Mouse (Mus musculus) hindbrain, embryonic 15.5 days (tissue): Measurements from ENCODE around the gene Xpc. TPM values are rescaled to one million over a fixed set of nuclear protein-coding genes. Genes with fewer than 3 reads are reported as not detected.

ENCODE experiments used
- ATAC-seq: fragments of 200-750 bp; cut with Nextera tagmentation; 2 replicates; pipeline ENCODE4 v1.8.0; 2017; ENCODE audit warnings: low read depth, moderate number of reproducible peaks, moderate TSS enrichment; ENCODE audit not compliant: low FRiP score
- H3K27ac ChIP-seq: fragments of 300-500 bp; sonication (generic); replicated peaks from 2 replicates; pipeline ENCODE4 v1.5.1; 2015; ENCODE audit warnings: mild to moderate bottlenecking, inconsistent platforms
- H3K27me3 ChIP-seq: fragments of 300-500 bp; sonication (generic); 2 replicates; pipeline ENCODE4 v1.6.1; 2015; ENCODE audit warnings: control low read depth, inconsistent platforms
- H3K36me3 ChIP-seq: fragments of 300-500 bp; sonication (generic); 2 replicates; pipeline ENCODE4 v1.6.1; 2015; ENCODE audit warnings: control low read depth, inconsistent platforms
- H3K4me1 ChIP-seq: fragments of 300-500 bp; sonication (generic); replicated peaks from 2 replicates; pipeline ENCODE4 v1.6.1; 2015; ENCODE audit warnings: control low read depth, inconsistent platforms
- H3K4me2 ChIP-seq: fragments of 300-500 bp; sonication (generic); 2 replicates; pipeline ENCODE4 v1.6.1; 2015; ENCODE audit warnings: moderate library complexity, mild to moderate bottlenecking, inconsistent platforms
- H3K4me3 ChIP-seq: fragments of 300-500 bp; sonication (generic); 2 replicates; pipeline ENCODE4 v1.5.1; 2015; ENCODE audit warnings: mild to moderate bottlenecking, inconsistent platforms
- H3K9ac ChIP-seq: fragments of 300-500 bp; sonication (generic); 2 replicates; pipeline ENCODE4 v1.6.1; 2015; ENCODE audit warnings: inconsistent platforms
- H3K9me3 ChIP-seq: fragments of 300-500 bp; sonication (generic); 2 replicates; pipeline ENCODE4 v1.6.1; 2016; ENCODE audit warnings: control low read depth, inconsistent platforms
- WGBS: fragments of 180-500 bp; shearing (Covaris S2); methylation state at CpG from one replicate; pipeline ENCODE4 v1.1.7; 2015; 5-methylcytosine and 5-hydroxymethylcytosine counted together
- polyA plus RNA-seq: library from polyadenylated mRNA; unstranded; fragments of >200 nt; fragmentation: Nextera tagmentation; extraction: Ambion mirVana; gene quantifications from 2 replicates; pipeline ENCODE4 v1.2.1, GENCODE M21; 2015

Gene Xpc
- polyA plus RNA-seq, 1 experiment from 2014 or later, result 18.6 TPM

- Histone ChIP-seq H3K4me3 (no peak overlapping the region), H3K27ac (no peak overlapping the region), H3K4me2 (no peak overlapping the region), H3K36me3 (peaks cover 47% of the 10 kb centered on the region), H3K4me1 (0 out of 2 replicates have a peak, but pooled peaks cover 5% of the 10 kb centered on the region), H3K9ac (no peak overlapping the region), H3K27me3 (no peaks in the 10 kb centered on the region), H3K9me3 (no peaks in the 10 kb centered on the region)
- 97% methylated on average over 2 of the region's 2 CpGs for WGBS
- ATAC-seq, result no peak
These were observed 49.9 kb downstream of the Xpc start for GRCm38 (mm10) chr6:91465756-91466155.

- ATAC-seq, result no peak
- H3K9me3 ChIP-seq, result no peaks in the 10 kb centered on the region
- H3K9ac ChIP-seq, result no peak overlapping the region
- WGBS, result 86% methylated on average over 1 of the region's 1 CpGs
- no peak overlapping the region for H3K27ac ChIP-seq
- no peak overlapping the region for H3K4me2 ChIP-seq
- no peak overlapping the region for H3K4me3 ChIP-seq
- H3K36me3 ChIP-seq, result peaks cover 17% of the 10 kb centered on the region
- H3K4me1 ChIP-seq, result no peaks in the 10 kb centered on the region
- H3K27me3 ChIP-seq, result no peaks in the 10 kb centered on the region
These were observed 56.2 kb downstream of the Xpc start for GRCm38 (mm10) chr6:91459471-91459870.

- Histone ChIP-seq H3K36me3 (no peaks in the 10 kb centered on the region), H3K9me3 (no peaks in the 10 kb centered on the region), H3K4me2 (no peak overlapping the region), H3K27me3 (no peaks in the 10 kb centered on the region), H3K4me3 (no peak overlapping the region), H3K9ac (no peak overlapping the region), H3K4me1 (no peaks in the 10 kb centered on the region), H3K27ac (no peak overlapping the region)
- no peak for ATAC-seq
- 74% methylated on average over 5 of the region's 5 CpGs for WGBS
These were observed 61.1 kb downstream of the Xpc start for GRCm38 (mm10) chr6:91454546-91454945.

DNA sequence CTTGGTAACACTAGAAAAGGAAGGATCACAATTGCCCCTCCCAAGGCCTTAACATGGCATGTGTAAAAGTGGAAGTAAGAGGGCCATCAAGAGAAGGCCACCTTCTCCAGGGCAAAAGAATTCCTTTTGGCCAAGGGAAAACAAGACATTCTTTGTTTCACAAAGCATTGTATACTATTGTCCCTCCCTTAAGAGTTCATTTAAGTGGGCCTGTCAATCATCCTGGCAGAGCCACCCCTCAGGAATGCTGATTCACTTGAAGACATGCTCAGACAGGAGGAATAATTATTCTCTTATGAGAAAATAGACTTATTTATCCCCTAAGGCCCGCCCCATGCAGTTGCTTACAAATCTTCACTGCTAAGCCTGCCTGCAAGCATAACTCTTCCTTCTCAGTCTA, 63.6 kb downstream of the Xpc start:
- no peak overlapping the region for H3K4me2 ChIP-seq
- H3K27ac ChIP-seq, result no peak overlapping the region
- H3K36me3 ChIP-seq, result no peaks in the 10 kb centered on the region
- 53% methylated on average over 1 of the region's 1 CpGs for WGBS
- H3K9ac ChIP-seq, result no peak overlapping the region
- no peaks in the 10 kb centered on the region for H3K9me3 ChIP-seq
- 0 out of 2 replicates have a peak, but pooled peaks cover 2% of the 10 kb centered on the region for H3K27me3 ChIP-seq
- no peak overlapping the region for H3K4me3 ChIP-seq
- H3K4me1 ChIP-seq, result no peaks in the 10 kb centered on the region
- no peak for ATAC-seq

DNA sequence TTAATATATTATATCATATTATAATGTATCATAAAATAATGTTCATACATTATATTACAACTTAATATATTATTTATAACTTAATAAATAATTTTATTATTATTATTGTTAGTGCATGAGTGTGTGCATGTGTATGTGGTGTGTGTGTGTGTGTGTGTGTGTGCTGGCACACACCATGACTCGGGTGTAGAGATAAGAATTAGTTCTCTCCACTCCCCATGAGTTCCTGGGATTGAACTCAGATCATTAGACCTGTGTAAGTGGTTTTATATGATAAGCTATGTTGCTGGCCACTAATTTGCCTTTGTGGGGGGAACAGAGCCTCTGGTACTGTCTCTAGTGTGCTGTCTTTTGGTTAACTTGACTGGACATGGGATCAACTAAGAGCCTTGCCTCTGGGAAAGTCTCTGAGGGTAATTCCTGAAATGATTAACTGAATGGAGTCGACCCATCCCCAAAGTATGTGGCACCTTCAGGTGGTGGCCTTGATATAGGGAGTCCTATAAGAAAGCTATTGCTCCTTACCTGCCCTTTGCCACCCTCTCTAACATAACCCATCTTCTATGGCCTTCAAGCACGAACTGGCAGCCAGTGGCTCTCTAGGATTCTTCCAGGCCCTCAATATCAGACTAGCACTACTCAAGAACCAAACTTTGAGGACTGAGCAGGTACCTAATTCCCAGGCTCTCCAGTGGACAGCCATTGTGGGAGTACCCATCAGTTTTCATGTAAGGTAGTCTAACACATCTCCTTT, 66.0 kb downstream of the Xpc start:
- 61% methylated on average over 3 of the region's 3 CpGs for WGBS
- H3K4me2 ChIP-seq, result no peak overlapping the region
- H3K9me3 ChIP-seq, result no peaks in the 10 kb centered on the region
- 0 out of 2 replicates have a peak, but pooled peaks cover 2% of the 10 kb centered on the region for H3K27me3 ChIP-seq
- no peak overlapping the region for H3K4me3 ChIP-seq
- no peak overlapping the region for H3K27ac ChIP-seq
- no peak for ATAC-seq
- H3K9ac ChIP-seq, result no peak overlapping the region
- H3K36me3 ChIP-seq, result no peaks in the 10 kb centered on the region
- no peaks in the 10 kb centered on the region for H3K4me1 ChIP-seq

DNA sequence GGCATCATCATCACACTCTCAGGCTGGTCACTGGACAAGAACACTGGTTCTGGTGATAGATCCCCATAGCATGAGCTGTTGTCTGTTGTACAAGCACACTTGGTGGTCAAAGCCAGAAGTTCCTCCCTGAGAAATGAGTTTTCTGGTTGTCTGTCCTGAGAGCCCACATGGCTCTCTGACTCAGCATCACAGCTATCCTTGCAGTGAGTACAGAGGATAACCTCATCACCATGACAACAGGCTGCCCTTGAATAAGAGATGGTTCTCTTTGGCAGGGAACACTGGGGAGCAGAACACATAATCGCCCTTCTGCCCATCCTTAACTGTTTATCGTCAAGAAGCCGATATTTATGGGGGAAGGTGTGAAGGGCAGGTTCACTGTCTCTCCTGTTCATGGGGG, 70.4 kb downstream of the Xpc start:
- ATAC-seq, result no peak
- H3K9ac ChIP-seq, result no peak overlapping the region
- no peaks in the 10 kb centered on the region for H3K9me3 ChIP-seq
- 71% methylated on average over 3 of the region's 3 CpGs for WGBS
- H3K36me3 ChIP-seq, result no peaks in the 10 kb centered on the region
- H3K27me3 ChIP-seq, result 0 out of 2 replicates have a peak, but pooled peaks cover 2% of the 10 kb centered on the region
- no peak overlapping the region for H3K27ac ChIP-seq
- H3K4me3 ChIP-seq, result no peak overlapping the region
- peaks cover 8% of the 10 kb centered on the region for H3K4me1 ChIP-seq
- no peak overlapping the region for H3K4me2 ChIP-seq

GRCm38 (mm10) chr6:91441145-91441662, 74.5 kb downstream of the Xpc start:
- Histone ChIP-seq H3K9ac (peak overlapping the region; percentile 58), H3K27me3 (peaks cover 9% of the 10 kb centered on the region; the same call in 1 of the 2 replicates), H3K4me1 (peaks cover 8% of the 10 kb centered on the region), H3K4me2 (peak overlapping the region; percentile 90), H3K36me3 (no peaks in the 10 kb centered on the region), H3K4me3 (peak overlapping the region; percentile 59), H3K9me3 (no peaks in the 10 kb centered on the region), H3K27ac (peak overlapping the region; percentile 84)
- WGBS, result 3% methylated on average over 19 of the region's 19 CpGs
- peak; percentile 67 for ATAC-seq

- H3K9ac ChIP-seq, result peak overlapping the region; percentile 58
- H3K4me2 ChIP-seq, result peak overlapping the region; percentile 90
- peaks cover 8% of the 10 kb centered on the region for H3K4me1 ChIP-seq
- peak; percentile 95 for ATAC-seq
- H3K27me3 ChIP-seq, result peaks cover 12% of the 10 kb centered on the region; the same call in 1 of the 2 replicates
- H3K27ac ChIP-seq, result peak overlapping the region; percentile 84
- 2% methylated on average over 30 of the region's 30 CpGs for WGBS
- H3K9me3 ChIP-seq, result no peaks in the 10 kb centered on the region
- no peaks in the 10 kb centered on the region for H3K36me3 ChIP-seq
- H3K4me3 ChIP-seq, result peak overlapping the region; percentile 59
These were observed 75.1 kb downstream of the Xpc start for GRCm38 (mm10) chr6:91440474-91441144.

Other genes with a start within 250 kb of the Xpc start
- 10.1 and 11.0 TPM in 2 replicates for gene Wnt7a, start 104.5 kb downstream of the Xpc start, polyA plus RNA-seq
- gene Chchd4, start 42.3 kb downstream of the Xpc start, polyA plus RNA-seq, result 36.2 and 37.7 TPM in 2 replicates
- gene Tmem43, start 42.2 kb downstream of the Xpc start, polyA plus RNA-seq, result 47.9 and 50.4 TPM in 2 replicates
- 144 and 159 TPM in 2 replicates for gene Lsm3, start within 50 bp of the Xpc start, polyA plus RNA-seq
- gene Slc6a6, start 168.2 kb upstream of the Xpc start, polyA plus RNA-seq, result 99.4 and 102 TPM in 2 replicates